Mouse (Mus musculus): ENCODE measurements around the gene Abcb10.

DNA sequence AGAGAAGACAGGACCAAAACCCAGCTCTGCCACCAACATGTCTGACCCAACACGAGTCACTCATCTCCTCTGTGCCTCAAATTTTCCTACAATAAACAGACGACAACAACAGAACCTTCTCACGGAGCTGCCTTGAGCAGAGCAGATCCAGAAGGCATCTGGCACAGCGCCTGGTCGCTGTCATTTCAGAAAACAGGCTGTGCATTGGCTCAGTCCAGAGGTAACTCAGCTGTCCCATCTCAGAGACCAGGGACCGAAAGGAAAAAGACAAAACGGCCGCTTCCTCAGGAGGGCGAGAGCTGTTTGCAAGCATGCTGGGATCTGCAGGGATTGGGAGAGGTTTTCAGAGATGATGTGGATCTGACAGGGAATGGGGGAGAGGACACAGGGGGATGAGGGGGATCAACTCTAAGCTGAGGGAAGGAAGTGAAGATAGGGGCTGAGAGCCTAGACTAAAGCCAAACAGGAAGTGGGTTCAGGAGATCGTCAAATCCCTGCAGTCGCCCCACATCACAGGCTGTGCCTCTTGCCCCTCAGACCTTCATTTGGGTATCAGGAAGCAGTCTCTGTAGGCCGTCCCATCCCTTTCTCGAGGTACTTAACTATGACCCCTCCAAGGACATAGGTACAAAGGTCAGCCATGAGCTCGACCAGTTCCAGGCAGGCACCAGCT is 4.6 kb downstream of the Abcb10 start:
- TF ChIP-seq CTCF (IDR thresholded peaks at IDR 0.05; ENCODE audit: control insufficient read depth, insufficient read depth, low read length) (no peak), POLR2A (IDR thresholded peaks at IDR 0.05; ENCODE audit: borderline replicate concordance, control insufficient read depth, low read depth, low read length) (no peak)

Measured in bone marrow, adult 2 months (tissue).